Mouse (Mus musculus) neural tube, embryonic 10.5 days (tissue): ENCODE results near the gene Vegfa.
A peak's percentile ranks its signal among the peaks of the same experiment; 100 is the strongest.

Source experiments
- DNase-seq: peaks from one replicate; pipeline ENCODE4 v3.0.0-alpha.2; 2017; ENCODE audit warnings: low spot score; ENCODE audit errors: extremely low spot score

Vegfa gene

GRCm38 (mm10) chr17:46051356-46051755 lies 19.2 kb upstream of the Vegfa start:
- DNase-seq, result no peak

GRCm38 (mm10) chr17:46049567-46049966 lies 17.4 kb upstream of the Vegfa start:
- no peak for DNase-seq

GRCm38 (mm10) chr17:46048184-46048583 lies 16.0 kb upstream of the Vegfa start:
- no peak for DNase-seq

GRCm38 (mm10) chr17:46045742-46046141 lies 13.6 kb upstream of the Vegfa start:
- no peak for DNase-seq

GRCm38 (mm10) chr17:46044953-46045352 lies 12.8 kb upstream of the Vegfa start:
- no peak for DNase-seq

- DNase-seq, result no peak
These were observed 10.0 kb upstream of the Vegfa start for GRCm38 (mm10) chr17:46042158-46042557.

GRCm38 (mm10) chr17:46041679-46042078 lies 9.5 kb upstream of the Vegfa start:
- DNase-seq, result no peak

- DNase-seq, result no peak
These were observed 9.1 kb upstream of the Vegfa start for GRCm38 (mm10) chr17:46041223-46041622.

GRCm38 (mm10) chr17:46040561-46040960 lies 8.4 kb upstream of the Vegfa start:
- no peak for DNase-seq

GRCm38 (mm10) chr17:46038906-46039305 lies 6.7 kb upstream of the Vegfa start:
- DNase-seq, result no peak

GRCm38 (mm10) chr17:46036400-46036799 lies 4.2 kb upstream of the Vegfa start:
- no peak for DNase-seq

- no peak for DNase-seq
These were observed 1.9 kb upstream of the Vegfa start for GRCm38 (mm10) chr17:46034110-46034509.

- DNase-seq, result peak; percentile 21
These were observed 1.4 kb upstream of the Vegfa start for GRCm38 (mm10) chr17:46033607-46034006.

- no peak for DNase-seq
These were observed 953 bp upstream of the Vegfa start for GRCm38 (mm10) chr17:46033122-46033521.

GRCm38 (mm10) chr17:46031621-46032211 lies 453 bp downstream of the Vegfa start:
- peak; percentile 76 for DNase-seq

GRCm38 (mm10) chr17:46030731-46031620 lies 1.2 kb downstream of the Vegfa start:
- peak; percentile 80 for DNase-seq

GRCm38 (mm10) chr17:46030323-46030730 lies 1.8 kb downstream of the Vegfa start:
- peak; percentile 73 for DNase-seq

GRCm38 (mm10) chr17:46029554-46030207 lies 2.5 kb downstream of the Vegfa start:
- DNase-seq, result peak; percentile 27

- DNase-seq, result peak; percentile 30
These were observed 3.1 kb downstream of the Vegfa start for GRCm38 (mm10) chr17:46029052-46029553.

- DNase-seq, result peak; percentile 32
These were observed 3.7 kb downstream of the Vegfa start for GRCm38 (mm10) chr17:46028210-46029051.
